Mouse (Mus musculus): Measurements from ENCODE around the gene Angptl6. TPM values are rescaled to one million over a fixed set of nuclear protein-coding genes. Genes with fewer than 3 reads are reported as not detected.

Gene Angptl6
- polyA plus RNA-seq, 1 experiment: 3.6 TPM

- TF ChIP-seq CTCF (conservative IDR thresholded peaks at IDR 0.05; ENCODE audit: insufficient read depth, insufficient read length, low read depth, low read length) (no peak), POLR2A (IDR thresholded peaks at IDR 0.05; ENCODE audit: low read depth, low read length) (no peak)
- Histone ChIP-seq H3K4me3 (ENCODE audit: insufficient read depth, low read depth, low read length) (no peak overlapping the region), H3K27me3 (replicated peaks; ENCODE audit: control insufficient read depth, insufficient read depth, low read length) (no peaks in the 10 kb centered on the region), H3K27ac (ENCODE audit: insufficient read depth, low read depth, low read length) (no peak overlapping the region), H3K36me3 (ENCODE audit: control insufficient read depth, insufficient read depth, low read length) (peaks cover 3% of the 10 kb centered on the region), H3K4me1 (ENCODE audit: control insufficient read depth, insufficient read depth, low read length) (peaks cover 2% of the 10 kb centered on the region; the same call in 1 of the 2 replicates)
- DNase-seq: no peak
- 93% methylated on average over 2 of the region's 2 CpGs for WGBS
These were observed 7.0 kb upstream of the Angptl6 start for GRCm38 (mm10) chr9:20886563-20886962.

- no peak for TF ChIP-seq CTCF (conservative IDR thresholded peaks at IDR 0.05; ENCODE audit: insufficient read depth, insufficient read length, low read depth, low read length)
- TF ChIP-seq POLR2A (IDR thresholded peaks at IDR 0.05; ENCODE audit: low read depth, low read length): no peak
- H3K27ac ChIP-seq (ENCODE audit: insufficient read depth, low read depth, low read length): peak overlapping the region; percentile 87
- H3K4me1 ChIP-seq (ENCODE audit: control insufficient read depth, insufficient read depth, low read length): no peaks in the 10 kb centered on the region
- no peaks in the 10 kb centered on the region for H3K27me3 ChIP-seq (replicated peaks; ENCODE audit: control insufficient read depth, insufficient read depth, low read length)
- no peak for DNase-seq
- no peaks in the 10 kb centered on the region for H3K36me3 ChIP-seq (ENCODE audit: control insufficient read depth, insufficient read depth, low read length)
- H3K4me3 ChIP-seq (ENCODE audit: insufficient read depth, low read depth, low read length): peak overlapping the region; percentile 58
- WGBS: 13% methylated on average over 10 of the region's 10 CpGs
These were observed 839 bp downstream of the Angptl6 start for GRCm38 (mm10) chr9:20878710-20879065.

GRCm38 (mm10) chr9:20878041-20878709, 1.4 kb downstream of the Angptl6 start:
- no peaks in the 10 kb centered on the region for H3K36me3 ChIP-seq (ENCODE audit: control insufficient read depth, insufficient read depth, low read length)
- H3K27me3 ChIP-seq (replicated peaks; ENCODE audit: control insufficient read depth, insufficient read depth, low read length): no peaks in the 10 kb centered on the region
- no peaks in the 10 kb centered on the region for H3K4me1 ChIP-seq (ENCODE audit: control insufficient read depth, insufficient read depth, low read length)
- TF ChIP-seq POLR2A (IDR thresholded peaks at IDR 0.05; ENCODE audit: low read depth, low read length) (peak; percentile 62), CTCF (conservative IDR thresholded peaks at IDR 0.05; ENCODE audit: insufficient read depth, insufficient read length, low read depth, low read length) (peak; percentile 81)
- DNase-seq: peak; percentile 100
- H3K4me3 ChIP-seq (ENCODE audit: insufficient read depth, low read depth, low read length): peak overlapping the region; percentile 58
- H3K27ac ChIP-seq (ENCODE audit: insufficient read depth, low read depth, low read length): peak overlapping the region; percentile 87
- WGBS: under 1% methylated on average over 69 of the region's 69 CpGs

- Histone ChIP-seq H3K4me1 (ENCODE audit: control insufficient read depth, insufficient read depth, low read length) (no peaks in the 10 kb centered on the region), H3K27ac (ENCODE audit: insufficient read depth, low read depth, low read length) (no peak overlapping the region), H3K27me3 (replicated peaks; ENCODE audit: control insufficient read depth, insufficient read depth, low read length) (no peaks in the 10 kb centered on the region), H3K36me3 (ENCODE audit: control insufficient read depth, insufficient read depth, low read length) (no peaks in the 10 kb centered on the region), H3K4me3 (ENCODE audit: insufficient read depth, low read depth, low read length) (peak overlapping the region; percentile 24)
- 35% methylated on average over 14 of the region's 14 CpGs for WGBS
- no peak for DNase-seq
- TF ChIP-seq POLR2A (IDR thresholded peaks at IDR 0.05; ENCODE audit: low read depth, low read length): no peak
These were observed 2.1 kb downstream of the Angptl6 start for GRCm38 (mm10) chr9:20877118-20878040.

GRCm38 (mm10) chr9:20876318-20877117, 3.0 kb downstream of the Angptl6 start:
- TF ChIP-seq POLR2A (IDR thresholded peaks at IDR 0.05; ENCODE audit: low read depth, low read length) (no peak), CTCF (conservative IDR thresholded peaks at IDR 0.05; ENCODE audit: insufficient read depth, insufficient read length, low read depth, low read length) (no peak)
- Histone ChIP-seq H3K4me1 (ENCODE audit: control insufficient read depth, insufficient read depth, low read length) (no peaks in the 10 kb centered on the region), H3K27me3 (replicated peaks; ENCODE audit: control insufficient read depth, insufficient read depth, low read length) (no peaks in the 10 kb centered on the region), H3K27ac (ENCODE audit: insufficient read depth, low read depth, low read length) (no peak overlapping the region), H3K36me3 (ENCODE audit: control insufficient read depth, insufficient read depth, low read length) (no peaks in the 10 kb centered on the region), H3K4me3 (ENCODE audit: insufficient read depth, low read depth, low read length) (no peak overlapping the region)
- DNase-seq: no peak
- 71% methylated on average over 8 of the region's 9 CpGs for WGBS

GRCm38 (mm10) chr9:20875021-20875790, 4.3 kb downstream of the Angptl6 start:
- no peak overlapping the region for H3K27ac ChIP-seq (ENCODE audit: insufficient read depth, low read depth, low read length)
- no peaks in the 10 kb centered on the region for H3K27me3 ChIP-seq (replicated peaks; ENCODE audit: control insufficient read depth, insufficient read depth, low read length)
- no peaks in the 10 kb centered on the region for H3K36me3 ChIP-seq (ENCODE audit: control insufficient read depth, insufficient read depth, low read length)
- no peak for DNase-seq
- no peak overlapping the region for H3K4me3 ChIP-seq (ENCODE audit: insufficient read depth, low read depth, low read length)
- no peak for TF ChIP-seq CTCF (conservative IDR thresholded peaks at IDR 0.05; ENCODE audit: insufficient read depth, insufficient read length, low read depth, low read length)
- no peak for TF ChIP-seq POLR2A (IDR thresholded peaks at IDR 0.05; ENCODE audit: low read depth, low read length)
- H3K4me1 ChIP-seq (ENCODE audit: control insufficient read depth, insufficient read depth, low read length): no peaks in the 10 kb centered on the region
- WGBS: 64% methylated on average over 23 of the region's 23 CpGs

Data from kidney, adult 2 months (tissue).